Mouse (Mus musculus) layer of hippocampus, adult 9-11 months (tissue): ENCODE data around the gene Hivep3.

Source experiments
- DNase-seq: peaks from one replicate; pipeline ENCODE4 v3.0.0; 2022

Gene Hivep3

DNA sequence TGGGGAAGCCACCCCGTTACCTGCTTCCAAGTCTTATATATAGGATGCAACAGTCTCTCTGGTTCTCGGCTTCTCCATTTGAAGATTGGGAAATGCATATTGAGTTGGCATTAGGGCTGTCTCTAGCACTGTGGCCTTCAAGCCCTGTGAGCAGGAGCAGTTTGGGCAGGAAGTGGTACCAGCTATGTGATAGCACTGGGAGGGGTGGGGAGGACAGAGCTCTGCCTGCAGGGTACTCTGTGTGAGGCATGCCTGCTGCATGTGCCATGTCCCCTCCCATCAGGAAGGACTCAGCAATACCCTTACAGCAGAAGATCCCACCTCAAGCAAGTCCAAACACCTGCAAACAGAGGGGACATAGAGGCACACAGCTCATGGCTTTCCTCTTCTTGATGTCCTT lies 142.0 kb downstream of the Hivep3 start:
- DNase-seq: no peak

DNA sequence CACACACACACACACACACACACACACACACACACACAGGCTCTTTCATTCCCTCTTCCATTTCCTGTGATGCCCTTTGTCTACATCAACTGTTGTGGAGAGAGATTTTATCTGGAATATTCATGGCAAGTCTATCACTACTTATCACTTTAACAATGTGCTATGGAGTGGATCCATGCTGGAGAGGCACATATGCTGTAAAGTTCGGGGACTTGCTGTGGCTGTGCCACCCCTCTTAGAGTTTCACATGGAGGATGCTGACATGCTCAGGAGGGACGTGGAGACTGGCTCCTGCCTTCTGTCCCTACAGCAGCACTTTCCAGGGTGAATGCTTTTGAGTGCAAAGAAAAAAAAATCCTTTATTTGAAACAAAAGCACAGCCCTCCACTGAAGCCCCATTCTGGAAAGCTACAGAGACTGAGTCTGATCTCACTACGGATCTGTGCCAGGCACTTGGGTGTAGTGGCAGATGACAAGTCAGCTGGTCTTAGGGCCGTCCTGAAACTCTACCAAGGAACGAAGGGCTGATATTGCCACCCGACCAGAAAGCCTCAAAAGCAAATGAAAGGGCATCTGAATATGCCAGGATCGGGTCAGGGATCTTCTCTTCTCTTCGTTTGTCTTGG lies 143.1 kb downstream of the Hivep3 start:
- DNase-seq: peak; percentile 56

DNA sequence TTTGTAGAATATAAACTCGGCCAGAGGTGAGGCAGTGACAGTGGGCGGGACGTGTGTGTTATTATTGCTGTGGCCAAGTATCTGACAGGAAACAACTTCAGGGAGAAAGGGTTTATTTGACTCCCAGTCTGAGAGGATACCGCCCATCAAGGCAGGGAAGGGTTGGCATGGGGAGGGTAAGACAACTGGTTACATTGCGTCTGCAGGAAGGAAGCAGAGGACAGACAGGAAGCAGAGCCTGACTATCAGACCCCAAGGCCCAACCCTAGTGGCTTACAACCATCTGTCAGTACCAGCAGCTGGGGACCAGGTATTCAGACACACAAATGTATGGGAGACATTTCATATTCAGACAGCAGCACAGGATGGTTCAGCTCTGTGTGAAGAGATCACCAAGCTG lies 144.6 kb downstream of the Hivep3 start:
- no peak for DNase-seq

DNA sequence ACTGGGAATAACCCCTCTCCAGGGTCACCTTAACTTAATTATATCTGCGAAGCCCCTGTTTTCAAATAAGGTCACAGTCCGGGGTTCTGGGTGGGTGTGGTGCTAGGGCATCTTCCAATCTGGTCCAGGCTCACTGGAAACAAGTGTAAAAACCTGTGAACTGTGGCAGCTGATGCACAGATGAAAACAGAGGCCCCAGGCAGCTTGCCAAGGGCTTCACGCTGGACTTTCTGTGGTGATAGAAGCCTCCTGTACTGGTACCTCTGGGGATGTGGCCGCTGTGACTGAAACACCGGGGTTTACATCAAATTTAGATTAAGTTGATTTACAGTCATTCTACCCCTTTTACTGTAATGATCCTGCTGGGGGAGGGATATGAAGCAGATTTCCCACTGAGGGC lies 146.1 kb downstream of the Hivep3 start:
- no peak for DNase-seq

DNA sequence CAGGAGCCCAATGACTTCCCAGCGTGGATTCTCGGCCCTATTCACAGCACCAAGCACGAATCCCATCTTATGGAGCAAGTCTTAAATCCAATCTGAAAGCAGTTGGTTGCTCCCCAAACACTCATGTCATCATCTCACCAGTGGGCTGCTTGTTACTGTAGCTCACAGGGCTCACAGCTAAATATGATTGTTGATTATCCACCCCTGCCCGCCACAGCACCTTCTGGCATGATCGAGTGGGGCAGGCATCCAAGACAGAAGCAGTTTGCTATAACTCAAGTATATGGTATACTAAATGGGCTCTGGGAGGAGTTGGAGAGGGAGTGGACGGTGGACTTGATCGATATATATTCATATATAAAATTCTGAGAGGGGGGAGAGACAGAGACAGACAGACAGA lies 146.7 kb downstream of the Hivep3 start:
- DNase-seq: peak; percentile 27

DNA sequence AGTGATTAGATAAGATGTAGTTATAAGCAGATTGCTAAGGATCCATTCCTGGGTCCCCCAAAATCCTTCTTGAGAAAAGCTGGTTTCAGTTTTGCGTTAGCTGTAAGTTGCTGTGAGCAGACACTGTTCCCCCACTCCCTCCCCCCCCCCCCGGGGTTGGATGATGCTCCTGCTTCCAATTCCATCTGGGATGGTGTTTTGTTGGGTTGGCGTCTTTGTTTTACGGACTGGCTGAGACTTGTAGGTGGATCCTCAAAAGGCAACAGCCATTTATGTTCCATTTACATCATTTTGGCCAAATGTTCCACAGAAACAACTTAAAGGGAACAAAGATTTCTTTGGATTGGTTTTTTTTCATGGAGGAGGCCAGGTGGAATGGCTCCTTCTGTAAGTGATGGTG lies 147.7 kb downstream of the Hivep3 start:
- DNase-seq: peak; percentile 67

DNA sequence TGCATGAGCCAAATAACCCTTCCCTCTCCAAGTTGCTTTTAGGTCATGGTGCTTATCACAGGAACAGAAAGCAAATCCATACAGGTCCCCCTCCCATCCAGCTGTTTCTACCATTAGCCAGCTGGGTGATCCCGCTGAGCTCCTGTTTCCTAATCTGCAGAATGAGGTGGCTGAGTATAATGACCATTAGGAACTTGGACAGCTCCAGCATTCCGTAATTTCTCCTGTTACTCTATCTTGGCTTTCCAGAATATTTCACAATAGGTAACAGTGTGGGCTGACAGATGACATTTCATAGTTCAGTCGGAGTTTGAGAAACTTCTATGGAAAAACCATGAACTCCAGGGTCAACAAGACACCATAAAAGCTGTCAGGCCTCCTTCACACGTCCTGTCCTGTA lies 148.8 kb downstream of the Hivep3 start:
- DNase-seq: no peak

DNA sequence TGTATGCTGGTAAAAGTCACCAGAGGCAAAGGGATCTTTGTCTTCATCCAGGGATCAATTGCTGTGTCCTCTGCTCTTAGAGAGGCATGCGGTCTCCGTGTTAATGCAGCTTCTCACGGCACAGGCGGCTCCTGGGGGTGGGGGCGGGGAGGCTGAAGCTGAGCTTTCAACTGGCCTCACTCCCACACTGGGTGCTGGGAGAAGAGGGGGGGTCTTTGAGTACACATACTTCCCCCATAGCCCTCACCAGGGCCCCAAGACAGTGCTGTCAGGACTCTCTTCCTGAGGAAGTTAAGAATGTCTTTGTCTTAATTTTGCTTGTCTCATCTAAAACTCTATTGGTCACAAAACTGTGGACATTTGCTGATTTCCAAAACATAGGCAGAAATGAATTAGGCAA lies 149.2 kb downstream of the Hivep3 start:
- no peak for DNase-seq

DNA sequence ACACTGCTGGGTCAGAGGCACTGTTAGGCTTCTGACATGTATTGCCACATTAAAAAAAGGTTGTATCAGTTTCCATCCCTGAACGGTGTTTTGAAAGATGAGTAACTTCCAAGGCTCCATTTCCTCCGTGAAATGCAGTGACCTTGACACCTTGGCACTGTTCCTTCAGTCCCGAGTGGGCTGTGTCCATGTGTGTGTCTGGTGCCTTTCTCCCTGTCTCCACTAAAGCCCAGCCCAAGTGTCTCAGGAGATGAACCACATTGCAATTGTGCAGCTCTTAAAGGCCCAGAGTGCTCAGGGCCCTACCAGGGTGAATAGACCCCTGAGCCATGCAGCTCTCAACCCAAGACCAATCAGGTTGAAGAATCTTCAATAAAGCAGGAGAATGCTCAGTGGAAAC lies 153.0 kb downstream of the Hivep3 start:
- no peak for DNase-seq

DNA sequence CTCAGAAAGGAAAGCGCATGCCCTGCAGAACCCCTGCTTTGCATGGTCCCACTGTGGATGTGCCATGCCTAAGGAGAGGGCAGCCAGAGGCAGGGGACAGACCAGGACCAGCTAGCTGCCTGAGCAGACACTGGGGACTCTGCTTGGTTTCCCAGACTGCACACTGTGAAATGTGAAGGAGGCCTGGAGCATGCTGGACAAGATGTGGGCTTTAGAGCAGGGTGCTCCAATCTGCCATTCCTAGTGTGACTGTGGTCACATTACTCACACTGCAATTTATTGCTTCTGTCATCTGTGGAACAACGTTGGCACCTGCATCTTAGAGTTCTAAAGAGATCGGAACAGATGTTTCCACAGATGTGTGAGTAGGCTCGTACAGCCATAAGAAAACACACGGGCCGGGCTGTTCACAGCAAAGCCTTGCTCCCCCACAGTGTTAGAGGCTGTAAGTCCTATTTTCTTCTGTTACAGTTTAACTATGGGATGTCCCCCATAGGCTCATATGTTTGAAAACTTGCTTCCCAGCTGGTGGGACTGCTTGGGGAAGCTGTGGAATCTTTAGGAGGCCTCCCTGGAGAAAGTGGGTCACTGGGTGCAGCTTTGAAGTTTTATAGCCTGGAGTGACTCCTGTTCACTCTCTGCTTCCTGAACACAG lies 154.1 kb downstream of the Hivep3 start:
- DNase-seq: no peak

DNA sequence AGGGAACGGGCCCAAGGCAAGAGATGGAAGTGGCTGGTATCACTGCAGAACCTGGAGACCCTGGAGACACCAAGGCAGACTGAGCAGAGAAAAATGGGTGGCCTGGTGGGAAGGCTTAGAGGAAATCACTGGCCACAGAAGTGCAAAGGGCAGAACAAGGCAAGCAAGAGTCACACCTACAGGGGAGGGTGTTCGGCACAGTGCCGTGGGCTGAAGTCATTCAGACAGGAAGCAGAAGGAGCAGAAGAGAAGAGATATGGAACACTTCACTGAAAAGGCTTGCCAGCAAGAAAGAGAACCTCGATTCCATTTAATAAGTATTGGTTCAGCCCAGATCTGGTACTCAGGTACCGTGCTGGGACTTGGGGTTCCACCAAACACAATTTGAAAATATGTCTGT lies 156.2 kb downstream of the Hivep3 start:
- no peak for DNase-seq

DNA sequence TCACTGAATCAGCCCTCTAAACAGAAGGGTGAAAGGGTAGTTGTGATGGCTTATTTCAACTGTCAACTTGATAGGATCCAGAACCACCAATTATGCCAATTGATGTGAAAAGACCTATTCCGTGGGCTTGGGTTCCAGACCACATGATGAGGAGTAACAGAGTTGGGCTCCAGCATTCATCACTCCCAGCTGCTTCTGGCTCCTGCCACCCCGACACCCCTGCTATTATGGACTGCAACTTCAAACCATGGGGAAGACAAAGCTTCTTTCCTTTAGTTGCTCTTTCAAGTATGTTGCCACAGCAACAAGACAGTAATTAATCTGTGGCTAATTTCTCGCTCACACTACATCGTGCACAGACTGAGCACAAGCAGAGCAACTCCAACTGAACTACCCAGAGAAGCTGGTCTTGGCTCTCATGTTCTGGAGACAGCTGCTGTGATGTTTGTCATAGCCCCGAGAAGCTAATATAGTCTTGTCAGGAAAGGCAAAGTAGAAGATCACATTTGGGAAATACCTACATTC lies 159.7 kb downstream of the Hivep3 start:
- no peak for DNase-seq

DNA sequence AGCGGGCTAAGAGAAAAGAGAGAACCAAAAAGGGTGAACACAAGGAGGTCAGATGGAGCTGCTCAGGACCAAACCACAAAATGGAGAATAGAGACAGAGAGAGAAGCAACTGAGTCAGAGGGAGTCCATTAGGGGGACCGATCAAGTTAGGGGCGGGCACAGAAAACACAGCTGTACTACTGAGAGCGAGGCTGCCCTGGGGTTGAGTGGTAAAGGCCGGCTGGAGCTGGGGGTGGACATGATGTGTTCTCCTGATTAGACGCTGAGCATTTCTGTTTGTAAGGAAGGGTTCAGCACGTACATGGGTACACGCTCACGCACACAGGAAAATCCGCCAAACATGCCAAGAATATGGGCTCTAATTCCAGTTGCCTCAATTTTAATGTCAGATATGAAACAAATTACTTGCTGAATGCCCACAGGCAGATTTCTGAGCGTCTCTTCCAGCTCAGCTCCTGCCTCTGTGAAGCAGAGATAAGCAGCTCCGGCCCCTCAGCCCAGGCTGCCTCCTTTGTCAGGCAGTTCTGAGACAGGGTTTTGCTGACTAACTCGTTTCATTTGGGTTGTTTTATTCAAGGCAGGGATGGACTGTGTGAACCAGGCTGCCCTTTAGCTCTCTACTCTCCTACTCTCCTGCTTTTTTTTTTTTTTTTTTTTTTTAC lies 161.3 kb downstream of the Hivep3 start:
- DNase-seq: no peak

DNA sequence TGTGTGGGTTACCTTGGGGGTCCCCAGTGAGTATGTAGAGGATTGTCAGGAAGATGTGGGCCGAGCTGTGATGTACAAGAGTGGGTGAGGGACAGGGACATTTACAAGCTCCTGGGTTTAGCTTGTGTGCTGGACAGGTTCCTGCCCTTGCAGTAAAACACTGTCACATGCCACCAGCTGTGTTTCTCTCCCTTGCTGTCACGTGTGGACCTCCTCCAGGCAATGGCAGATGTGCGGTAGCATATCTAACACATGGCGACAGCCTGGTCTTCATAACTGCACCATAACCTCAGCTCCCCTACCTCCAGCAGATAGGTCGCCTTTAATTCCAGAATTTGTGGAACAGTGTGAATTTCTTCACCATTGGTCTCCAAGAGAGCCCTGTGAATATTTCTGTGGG lies 161.9 kb downstream of the Hivep3 start:
- no peak for DNase-seq

DNA sequence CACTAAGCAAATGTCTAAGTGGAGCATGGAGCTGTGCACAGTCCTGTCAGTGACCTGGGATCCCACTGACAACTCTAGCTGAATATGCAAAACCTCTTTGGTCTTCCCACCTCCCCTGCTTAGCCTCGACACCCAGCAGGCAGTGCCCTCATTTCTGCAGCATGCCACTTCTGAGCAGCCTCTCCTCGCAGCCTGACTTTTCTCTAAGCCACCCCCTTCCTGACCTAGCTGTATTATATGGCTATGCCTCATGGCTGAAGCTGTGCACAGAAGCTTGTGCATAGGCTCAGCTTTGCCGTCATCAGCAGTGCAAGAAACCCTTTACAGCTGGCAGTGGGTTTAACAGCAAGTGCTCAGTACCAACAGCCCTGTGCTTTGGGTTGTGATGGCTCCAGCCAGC lies 163.0 kb downstream of the Hivep3 start:
- DNase-seq: no peak

DNA sequence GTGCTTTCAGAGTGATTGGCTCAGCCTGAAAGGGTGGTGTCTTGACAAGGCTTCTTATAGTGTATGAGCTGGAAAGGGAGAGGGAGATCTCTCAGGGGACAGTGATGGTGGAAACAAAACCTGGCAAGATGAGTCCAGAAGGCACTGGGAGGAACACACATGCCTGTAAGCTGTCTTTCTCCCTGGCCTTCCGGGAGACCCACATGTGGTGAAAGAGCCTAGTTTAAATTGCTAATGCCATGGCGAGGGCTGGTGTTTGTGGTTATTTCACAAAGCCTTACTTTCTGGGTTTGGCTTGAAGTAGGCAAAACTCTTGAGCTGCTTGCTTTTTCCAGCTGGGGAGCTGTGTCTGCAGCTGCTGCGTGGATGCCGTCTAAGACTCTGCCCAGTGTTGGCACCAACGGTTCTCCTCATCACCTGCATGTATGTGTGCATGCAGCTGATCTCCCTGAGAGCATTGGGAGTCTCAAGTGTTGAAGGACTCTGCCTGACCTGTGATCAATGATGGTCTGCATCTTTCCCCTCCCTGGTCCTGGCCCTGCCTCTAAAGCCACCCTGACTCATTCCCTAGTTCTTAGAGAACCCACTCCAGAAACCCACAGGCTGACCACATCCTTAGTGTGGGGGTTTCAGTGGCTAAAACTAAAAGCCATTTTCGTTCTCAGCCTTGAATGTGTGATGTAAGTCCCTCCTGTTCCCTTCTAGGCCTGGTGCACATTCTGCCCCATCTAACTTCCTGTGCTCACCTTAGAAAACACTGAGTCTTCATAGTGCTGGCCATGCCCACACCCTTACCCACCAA lies 163.7 kb downstream of the Hivep3 start:
- no peak for DNase-seq

DNA sequence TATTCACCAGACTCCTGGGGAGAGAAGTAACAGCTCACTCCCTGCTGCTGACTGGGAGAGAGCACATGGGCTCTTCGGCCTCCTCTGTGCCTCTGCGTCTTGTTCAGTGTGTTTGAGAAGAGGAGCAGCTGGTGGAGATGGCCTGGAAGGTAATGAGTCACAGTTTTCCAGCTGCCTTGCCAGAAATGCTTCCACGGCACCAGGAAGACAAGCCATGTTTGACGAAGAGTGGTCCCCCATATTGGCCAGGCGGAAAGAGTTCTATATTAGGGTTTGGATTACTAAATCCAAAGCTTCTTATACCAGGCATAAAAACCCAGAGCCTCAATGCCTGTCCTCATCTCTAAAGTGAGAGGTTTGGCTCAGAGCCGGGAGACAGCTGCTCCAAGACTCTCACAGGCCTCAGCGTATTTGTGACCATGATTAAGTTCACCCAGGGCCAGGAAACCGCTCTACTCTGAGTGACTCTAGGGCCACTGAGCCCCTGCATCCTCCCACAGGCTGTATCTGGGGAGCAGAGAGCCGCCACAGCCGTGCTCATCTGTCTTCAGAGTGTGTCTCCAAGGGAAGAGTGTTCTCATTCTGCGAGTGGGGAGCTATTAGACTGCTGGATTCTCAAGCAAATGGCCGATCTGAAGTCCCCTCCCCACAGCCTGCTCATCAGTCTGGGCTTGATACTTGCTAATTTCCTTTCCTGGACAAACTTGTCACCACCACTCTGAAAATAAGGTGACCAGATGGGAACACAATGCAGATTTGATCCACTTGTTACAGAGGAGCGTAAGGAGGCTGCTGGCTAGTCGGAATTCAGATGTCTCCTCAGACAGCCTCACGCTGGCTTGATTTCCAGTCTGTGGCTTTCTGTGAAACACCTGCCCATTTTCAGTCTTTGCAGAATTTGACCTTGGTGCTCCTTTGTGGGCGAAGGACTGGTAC lies 168.2 kb downstream of the Hivep3 start:
- peak; percentile 80 for DNase-seq

DNA sequence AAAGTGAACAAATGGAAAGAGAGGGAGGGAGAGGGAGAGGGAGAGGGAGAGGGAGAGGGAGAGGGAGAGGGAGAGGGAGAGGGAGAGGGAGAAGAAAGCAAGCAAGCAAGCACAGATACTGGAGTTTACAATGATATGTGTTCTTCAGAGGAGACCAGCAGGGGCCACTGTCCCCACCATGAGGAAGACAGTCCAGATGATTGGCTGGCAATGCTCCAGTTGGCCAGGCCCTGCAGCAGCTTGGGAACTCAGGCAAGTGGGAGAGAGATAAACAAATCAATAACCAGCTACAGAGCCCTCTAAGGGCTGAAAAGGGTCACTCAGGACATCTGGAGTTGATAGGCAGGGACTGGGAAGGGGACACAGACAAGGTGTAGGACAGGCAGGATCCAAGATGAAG lies 169.7 kb downstream of the Hivep3 start:
- DNase-seq: peak; percentile 71

DNA sequence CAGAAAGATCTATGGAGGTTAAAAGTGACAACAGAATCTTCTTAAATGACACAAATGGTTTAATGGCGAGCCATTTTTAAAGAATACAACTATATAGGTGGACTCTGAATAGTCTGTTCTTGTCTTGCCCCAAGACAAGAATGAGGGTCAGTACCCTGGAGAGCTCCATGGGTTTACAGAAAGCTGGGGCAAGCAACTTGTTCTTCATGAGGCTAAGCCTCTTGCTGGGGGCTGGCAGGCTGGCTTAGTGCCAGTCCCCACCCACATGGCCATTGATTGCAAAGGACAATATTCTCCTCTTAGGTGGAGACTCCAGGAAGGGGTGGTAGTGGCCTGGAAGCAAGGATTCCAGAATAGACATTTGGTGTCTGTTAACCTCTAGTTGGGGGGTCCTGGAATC lies 170.2 kb downstream of the Hivep3 start:
- peak; percentile 9 for DNase-seq

DNA sequence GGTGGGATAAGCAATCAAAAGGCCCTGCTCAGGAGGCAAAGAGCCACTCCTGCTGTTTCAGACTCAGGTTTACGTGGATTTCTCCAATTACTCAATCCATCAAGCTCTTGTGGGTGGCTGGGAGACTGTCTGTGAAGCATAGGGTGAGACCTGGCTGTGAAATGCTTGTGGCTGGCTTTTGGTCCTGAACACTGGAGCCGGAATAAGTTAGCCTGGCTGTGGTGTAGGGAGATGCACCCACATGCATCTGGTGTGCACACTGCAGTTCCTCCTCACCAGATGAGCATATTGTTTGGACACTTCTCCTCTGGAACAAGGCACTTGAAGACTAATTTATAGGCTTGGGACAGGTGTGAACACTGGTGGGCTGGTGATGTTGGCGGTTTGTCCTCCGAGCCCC lies 170.7 kb downstream of the Hivep3 start:
- peak; percentile 13 for DNase-seq

DNA sequence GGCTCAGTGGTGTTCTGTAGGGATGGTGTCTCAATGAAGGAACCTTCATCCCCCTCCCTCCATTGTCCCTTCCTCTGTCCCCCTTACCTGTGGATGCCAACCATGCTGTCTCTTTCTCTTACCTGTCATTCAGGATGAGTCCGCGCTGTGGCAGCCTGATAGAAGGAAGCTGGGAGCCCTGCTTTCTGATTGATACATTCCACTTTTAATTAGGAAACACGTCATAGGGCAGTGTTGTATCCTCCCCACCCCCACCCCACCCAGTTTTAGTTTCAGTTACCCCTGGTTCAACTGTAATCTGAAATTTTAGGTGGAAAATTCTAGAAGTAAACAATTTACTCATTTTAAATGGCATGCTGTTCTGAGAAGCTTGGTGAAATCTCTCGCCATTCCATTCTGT lies 173.5 kb downstream of the Hivep3 start:
- DNase-seq: peak; percentile 1
